Mouse (Mus musculus) MN1 (cell line): ENCODE data around the gene Olfr105-ps.

Experiments used
- DNase-seq: peaks from one replicate; pipeline ENCODE4 v3.0.0-alpha.2; 2016; ENCODE audit warnings: low spot score

Olfr105-ps gene

DNA sequence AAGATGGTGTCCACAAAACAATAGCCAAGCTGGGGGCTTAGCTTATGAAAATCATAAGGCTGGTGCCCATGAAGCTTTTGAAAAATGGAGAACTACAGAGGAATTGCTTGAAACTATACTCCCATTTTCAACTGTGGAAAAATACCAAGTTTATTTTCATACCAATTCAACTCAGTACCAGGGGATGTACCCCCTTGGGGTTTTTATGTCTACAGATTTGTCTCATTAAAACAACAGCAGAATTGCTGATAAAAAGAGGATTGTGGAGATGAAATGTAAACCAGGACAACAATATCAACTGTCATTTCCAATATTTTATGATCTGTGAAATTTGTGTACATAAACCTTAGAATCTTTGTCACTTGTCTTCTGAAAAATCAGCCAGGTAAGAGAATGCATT lies at the start of gene Olfr105-ps:
Gene Olfr105-ps (plus strand): TSS at position 301 of the 400 bp plus-strand sequence.
- DNase-seq, result no peak

DNA sequence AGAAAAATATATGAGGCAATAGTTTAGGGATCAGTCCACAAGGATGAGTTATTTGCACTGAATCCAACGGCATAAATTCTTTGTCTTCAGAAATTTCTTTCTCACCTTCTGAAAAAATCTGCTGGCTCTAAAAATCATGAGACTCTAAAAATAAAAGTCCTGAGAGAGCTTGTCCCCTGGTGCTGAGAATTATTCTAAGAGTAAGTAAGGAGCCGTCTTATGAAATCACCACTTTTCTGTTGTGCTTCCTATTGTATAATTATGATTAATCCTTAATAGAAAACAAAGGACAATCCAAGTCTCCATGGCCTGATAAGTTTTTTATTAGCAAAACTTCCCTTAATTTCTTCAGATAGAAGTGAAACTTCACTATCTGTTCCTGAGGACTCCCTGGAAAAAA lies 39.2 kb upstream of the Olfr105-ps start, which contains the start of gene Olfr103:
Gene Olfr103 (minus strand): TSS at position 101 of the 400 bp plus-strand sequence.
- no peak for DNase-seq

- DNase-seq, result no peak
Measured at GRCm38 (mm10) chr17:37359282-37359681, 19.6 kb upstream of the Olfr105-ps start, which contains the start of gene Olfr104-ps. Gene Olfr104-ps (plus strand): TSS chr17:37359582.

- no peak for DNase-seq
Measured at GRCm38 (mm10) chr17:37390093-37390492, 11.3 kb downstream of the Olfr105-ps start, which contains the start of gene Olfr106-ps. Gene Olfr106-ps (plus strand): TSS chr17:37390393.

GRCm38 (mm10) chr17:37398926-37399325 lies 20.1 kb downstream of the Olfr105-ps start, which contains the start of gene Olfr107:
Gene Olfr107 (plus strand): TSS chr17:37399226.
- no peak for DNase-seq

GRCm38 (mm10) chr17:37413380-37413779 lies 34.5 kb downstream of the Olfr105-ps start:
- no peak for DNase-seq
